Mouse (Mus musculus) liver, adult 2 months (tissue): Measurements from ENCODE around the gene Pik3r6. TPM values are rescaled to one million over a fixed set of nuclear protein-coding genes. Genes with fewer than 3 reads are reported as not detected.

Experiments
- DNase-seq: peaks from one replicate; pipeline ENCODE4 v3.0.0-alpha.2; 2011; ENCODE audit warnings: low read depth, low spot score; ENCODE audit errors: extremely low read depth
- H3K27ac ChIP-seq: fragments of 200-500 bp; replicated peaks from 2 replicates; pipeline ENCODE4 v1.5.1; 2012; ENCODE audit warnings: low read depth, mild to moderate bottlenecking, control low read depth, inconsistent platforms, low read length; ENCODE audit not compliant: insufficient read depth
- H3K27me3 ChIP-seq: fragments of 200-500 bp; 2 replicates; pipeline ENCODE4 v1.6.1; 2012; ENCODE audit warnings: mild to moderate bottlenecking, moderate library complexity, low read length, inconsistent platforms; ENCODE audit not compliant: control insufficient read depth, insufficient read depth
- H3K36me3 ChIP-seq: fragments of 200-500 bp; 2 replicates; pipeline ENCODE4 v1.6.1; 2012; ENCODE audit warnings: low read length, inconsistent platforms; ENCODE audit not compliant: control insufficient read depth, insufficient read depth
- H3K4me1 ChIP-seq: fragments of 200-500 bp; 2 replicates; pipeline ENCODE4 v1.6.1; 2011; ENCODE audit warnings: low read length; ENCODE audit not compliant: control insufficient read depth, insufficient read depth
- H3K4me3 ChIP-seq: fragments of 200-500 bp; 2 replicates; pipeline ENCODE4 v1.5.1; 2011; ENCODE audit warnings: low read depth, mild to moderate bottlenecking, control low read depth, low read length, moderate library complexity; ENCODE audit not compliant: insufficient read depth
- H3K79me2 ChIP-seq: fragments of 200-500 bp; 2 replicates; pipeline ENCODE4 v1.6.1; 2012; ENCODE audit warnings: inconsistent platforms, mild to moderate bottlenecking, low read length, moderate library complexity; ENCODE audit not compliant: control insufficient read depth, insufficient read depth
- H3K9ac ChIP-seq: fragments of 200-500 bp; 2 replicates; pipeline ENCODE4 v1.6.1; 2012; ENCODE audit warnings: low read depth, mild to moderate bottlenecking, control low read depth, inconsistent platforms, low read length
- CTCF ChIP-seq: fragments of 200-500 bp; IDR thresholded peaks from 2 replicates; pipeline ENCODE4 v1.5.1; 2011; ENCODE audit warnings: low read depth, low read length, control low read depth
- POLR2A ChIP-seq: fragments of 200-500 bp; IDR thresholded peaks from 2 replicates; pipeline ENCODE4 v1.6.1; 2011; ENCODE audit warnings: low read length, control low read depth; ENCODE audit not compliant: insufficient read depth; ENCODE audit errors: extremely low read depth
- WGBS: fragments of 180-500 bp; shearing (Covaris S2); methylation state at CpG from one replicate; pipeline ENCODE4 v1.1.7; 2018; 5-methylcytosine and 5-hydroxymethylcytosine counted together
- polyA plus RNA-seq: library from polyadenylated mRNA; depleted of rRNA; stranded (reverse); fragments of >200 nt; gene quantifications from 2 replicates; pipeline ENCODE4 v1.2.3, GENCODE M21; 2012; rRNA removed
- total RNA-seq: library from RNA; depleted of rRNA; stranded (reverse); fragments of >200 nt; gene quantifications from 2 replicates; pipeline ENCODE4 v1.2.3, GENCODE M21; 2014; rRNA removed

Pik3r6 gene
- total and polyA plus RNA-seq, 2 experiments, result 0.73 to 0.74 TPM

DNA sequence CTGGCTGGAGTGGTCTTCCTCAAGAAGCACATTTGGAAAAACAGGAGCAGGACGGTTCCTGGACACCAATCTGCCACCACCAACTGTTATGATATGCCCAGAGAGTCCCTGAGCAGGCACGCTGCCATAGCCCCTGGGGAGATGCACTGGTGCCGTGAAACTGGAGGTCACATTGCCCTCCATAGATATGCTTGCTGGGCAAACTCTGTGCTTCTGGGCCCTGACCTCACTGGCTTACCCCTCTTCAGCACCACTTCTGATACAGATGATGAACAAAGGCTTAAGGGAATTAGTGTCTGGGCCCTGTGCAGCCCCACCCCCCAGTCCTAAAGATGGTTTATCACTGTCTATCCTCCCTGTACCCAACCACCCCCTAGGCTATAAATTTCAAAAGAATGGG lies 90.4 kb downstream of the Pik3r6 start:
- Histone ChIP-seq H3K36me3 (no peaks in the 10 kb centered on the region), H3K4me3 (no peak overlapping the region), H3K4me1 (no peaks in the 10 kb centered on the region), H3K27me3 (no peaks in the 10 kb centered on the region), H3K9ac (no peak overlapping the region), H3K27ac (no peak overlapping the region), H3K79me2 (no peaks in the 10 kb centered on the region)
- WGBS, result 95% methylated on average over 3 of the region's 3 CpGs
- TF ChIP-seq CTCF (no peak), POLR2A (no peak)
- no peak for DNase-seq

DNA sequence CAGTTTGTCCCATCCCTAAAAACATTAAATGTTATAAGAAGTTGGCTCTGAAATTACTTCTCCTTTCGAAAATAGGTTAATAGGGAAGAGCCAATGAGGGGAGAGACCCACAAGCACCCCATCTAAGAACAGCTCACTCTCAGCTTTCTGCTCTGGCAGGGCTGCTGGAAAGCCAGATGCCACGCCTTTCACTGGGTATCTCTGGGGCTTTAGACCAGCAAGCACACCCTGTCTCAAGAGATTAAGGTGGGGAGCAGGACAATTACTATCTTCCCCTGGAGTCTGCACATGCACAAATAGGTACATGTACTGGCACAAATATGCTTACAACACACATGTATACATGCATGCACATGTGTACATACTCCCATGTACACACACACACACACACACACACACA lies 95.1 kb downstream of the Pik3r6 start:
- no peak overlapping the region for H3K27ac ChIP-seq
- no peaks in the 10 kb centered on the region for H3K4me1 ChIP-seq
- no peak overlapping the region for H3K4me3 ChIP-seq
- no peaks in the 10 kb centered on the region for H3K79me2 ChIP-seq
- no peaks in the 10 kb centered on the region for H3K27me3 ChIP-seq
- H3K9ac ChIP-seq, result no peak overlapping the region
- WGBS, result 91% methylated on average over 2 of the region's 2 CpGs
- no peak for DNase-seq
- no peaks in the 10 kb centered on the region for H3K36me3 ChIP-seq
- no peak for TF ChIP-seq CTCF
- no peak for TF ChIP-seq POLR2A

DNA sequence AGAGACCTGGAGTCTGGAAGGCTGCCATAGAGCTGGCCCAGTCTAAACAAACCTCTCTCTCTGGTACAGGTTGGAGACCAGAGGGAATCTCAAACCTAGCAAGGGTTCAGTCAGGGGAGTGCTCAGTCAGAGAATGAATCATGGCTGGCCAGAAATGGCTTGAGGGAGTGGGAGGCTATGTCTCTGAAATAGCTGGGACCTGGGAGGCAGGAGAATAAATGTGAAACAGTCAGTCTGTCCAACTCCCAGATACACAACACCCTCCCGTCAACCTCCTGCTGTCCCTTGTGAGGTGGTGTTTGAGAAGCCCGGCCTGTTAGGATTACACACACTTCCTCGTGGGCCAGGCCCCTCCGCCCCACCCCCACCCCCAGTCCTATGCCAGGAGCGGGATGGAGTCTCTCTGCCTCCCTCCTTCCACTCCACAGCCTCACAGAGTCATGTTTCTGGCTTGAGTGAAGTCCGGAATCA lies 97.8 kb downstream of the Pik3r6 start:
- no peaks in the 10 kb centered on the region for H3K36me3 ChIP-seq
- no peak overlapping the region for H3K4me3 ChIP-seq
- H3K27me3 ChIP-seq, result no peaks in the 10 kb centered on the region
- DNase-seq, result no peak
- H3K9ac ChIP-seq, result no peak overlapping the region
- WGBS, result 68% methylated on average over 6 of the region's 6 CpGs
- H3K79me2 ChIP-seq, result no peaks in the 10 kb centered on the region
- H3K4me1 ChIP-seq, result no peaks in the 10 kb centered on the region
- TF ChIP-seq CTCF (no peak), POLR2A (no peak)
- H3K27ac ChIP-seq, result no peak overlapping the region

DNA sequence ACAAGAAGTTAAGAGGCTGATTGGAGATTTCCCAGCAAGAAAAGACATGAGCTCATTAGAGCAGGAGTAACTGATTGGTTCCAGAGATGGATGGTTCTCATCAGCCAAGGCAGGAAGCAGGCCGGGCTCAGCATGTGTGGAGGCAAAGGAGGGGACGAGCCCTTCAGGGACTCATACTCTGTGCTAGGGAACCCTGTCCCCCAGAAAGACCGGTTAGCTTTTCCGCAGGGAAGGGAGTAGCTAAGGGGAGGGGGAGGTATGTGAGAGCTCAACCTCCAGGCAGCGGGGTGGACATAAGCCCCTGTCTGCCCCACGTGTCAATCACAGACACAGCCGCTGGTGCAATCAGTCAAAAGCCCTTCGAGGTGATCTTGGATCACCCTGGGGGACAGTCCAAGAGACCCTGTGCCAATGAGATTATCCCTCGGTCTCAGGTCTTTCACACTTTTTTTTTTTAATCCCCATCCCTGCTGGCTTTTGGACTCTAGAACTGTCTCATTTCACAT lies 98.7 kb downstream of the Pik3r6 start:
- no peak for DNase-seq
- no peaks in the 10 kb centered on the region for H3K36me3 ChIP-seq
- 71% methylated on average over 9 of the region's 9 CpGs for WGBS
- H3K4me1 ChIP-seq, result no peaks in the 10 kb centered on the region
- TF ChIP-seq CTCF, result no peak
- TF ChIP-seq POLR2A, result no peak
- H3K27ac ChIP-seq, result no peak overlapping the region
- no peak overlapping the region for H3K4me3 ChIP-seq
- no peak overlapping the region for H3K9ac ChIP-seq
- H3K27me3 ChIP-seq, result no peaks in the 10 kb centered on the region
- H3K79me2 ChIP-seq, result no peaks in the 10 kb centered on the region

Other genes with a start within 250 kb of the Pik3r6 start
- gene Ntn1, start 102.2 kb upstream of the Pik3r6 start, total RNA-seq, result 4.9 and 7.2 TPM in 2 replicates
- gene Ntn1, start 102.2 kb upstream of the Pik3r6 start, polyA plus RNA-seq, result 5.5 and 7.8 TPM in 2 replicates
- 0.28 and 1.2 TPM in 2 replicates for gene Pik3r5, start 70.9 kb upstream of the Pik3r6 start, total RNA-seq
- gene Pik3r5, start 70.9 kb upstream of the Pik3r6 start, polyA plus RNA-seq, result 0.29 and 0.77 TPM in 2 replicates
- not detected in 2 replicates for gene Mfsd6l, start 53.2 kb downstream of the Pik3r6 start, total RNA-seq
- 0.06 and 0.07 TPM in 2 replicates for gene Mfsd6l, start 53.2 kb downstream of the Pik3r6 start, polyA plus RNA-seq
- gene Ccdc42, start 84.0 kb downstream of the Pik3r6 start, total RNA-seq, result not detected in 2 replicates
- not detected in 2 replicates for gene Ccdc42, start 84.0 kb downstream of the Pik3r6 start, polyA plus RNA-seq
- 7.5 and 10.9 TPM in 2 replicates for gene Myh10, start 188.5 kb downstream of the Pik3r6 start, total RNA-seq
- 3.0 and 4.4 TPM in 2 replicates for gene Myh10, start 188.5 kb downstream of the Pik3r6 start, polyA plus RNA-seq